Mouse (Mus musculus): ENCODE results near the gene Gja6. TPM values are rescaled to one million over a fixed set of nuclear protein-coding genes. Genes with fewer than 3 reads are reported as not detected.

The Gja6 gene
- not detected in 2 replicates for polyA plus RNA-seq (2012; ENCODE audit: insufficient read depth, insufficient read length, missing spikeins)

DNA sequence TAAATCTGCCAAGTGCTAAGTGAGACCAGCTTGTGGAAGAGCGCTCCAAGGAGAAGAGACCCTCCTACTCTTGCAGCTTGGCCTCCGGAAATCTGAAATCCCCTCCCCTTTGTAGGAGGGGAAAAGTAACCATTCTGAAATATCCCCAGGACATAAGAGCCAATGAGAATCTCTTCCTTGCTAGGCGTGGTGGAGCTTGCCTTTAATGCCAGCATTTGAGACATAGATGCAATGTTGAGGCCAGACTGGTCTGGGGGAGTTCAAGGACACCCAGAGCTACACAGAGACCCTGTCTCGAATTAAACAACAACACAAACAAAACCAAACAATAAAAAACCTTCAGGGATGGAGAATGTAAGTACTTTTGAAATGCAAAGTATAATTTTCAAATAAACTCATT, at the start of gene Gja6:
TSS of gene Gja6 (minus strand) at position 101 of the 400 bp plus-strand sequence.
- H3K4me3 ChIP-seq (ENCODE audit: insufficient read depth, low read length), result no peak within 1 kb of the TSS
- H3K4me1 ChIP-seq (ENCODE audit: control insufficient read depth, insufficient read depth, low read length), result no peaks in the 10 kb centered on the region
- H3K27ac ChIP-seq (ENCODE audit: insufficient read depth, low read depth, low read length), result no peak within 1 kb of the TSS
- TF ChIP-seq CTCF (IDR thresholded peaks at IDR 0.05; ENCODE audit: low read depth, low read length) (no peak), POLR2A (IDR thresholded peaks at IDR 0.05; ENCODE audit: borderline replicate concordance, low read depth, low read length) (no peak)

DNA sequence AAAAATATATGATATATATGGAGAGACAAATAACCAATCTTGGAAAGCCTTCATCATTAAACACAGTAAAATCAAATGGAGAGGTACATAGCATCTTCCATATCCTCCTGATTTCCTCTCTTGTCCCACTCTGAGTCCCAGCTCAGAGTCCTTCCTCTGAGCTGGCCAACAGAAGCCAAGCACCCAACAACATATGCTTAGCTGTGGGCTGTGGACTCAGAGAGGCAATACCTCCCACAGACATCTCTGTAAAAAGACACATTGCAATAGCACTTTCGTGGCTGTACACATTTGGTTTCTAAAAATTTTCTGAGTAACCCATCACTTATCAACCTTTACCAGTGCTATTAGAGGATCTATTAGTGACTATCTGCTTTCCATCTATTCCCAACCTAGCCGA, 42.7 kb upstream of the Gja6 start:
- Histone ChIP-seq H3K27ac (ENCODE audit: insufficient read depth, low read depth, low read length) (no peak overlapping the region), H3K4me3 (ENCODE audit: insufficient read depth, low read length) (no peak overlapping the region), H3K4me1 (ENCODE audit: control insufficient read depth, insufficient read depth, low read length) (no peaks in the 10 kb centered on the region)
- no peak for TF ChIP-seq CTCF (IDR thresholded peaks at IDR 0.05; ENCODE audit: low read depth, low read length)
- TF ChIP-seq POLR2A (IDR thresholded peaks at IDR 0.05; ENCODE audit: borderline replicate concordance, low read depth, low read length), result no peak

DNA sequence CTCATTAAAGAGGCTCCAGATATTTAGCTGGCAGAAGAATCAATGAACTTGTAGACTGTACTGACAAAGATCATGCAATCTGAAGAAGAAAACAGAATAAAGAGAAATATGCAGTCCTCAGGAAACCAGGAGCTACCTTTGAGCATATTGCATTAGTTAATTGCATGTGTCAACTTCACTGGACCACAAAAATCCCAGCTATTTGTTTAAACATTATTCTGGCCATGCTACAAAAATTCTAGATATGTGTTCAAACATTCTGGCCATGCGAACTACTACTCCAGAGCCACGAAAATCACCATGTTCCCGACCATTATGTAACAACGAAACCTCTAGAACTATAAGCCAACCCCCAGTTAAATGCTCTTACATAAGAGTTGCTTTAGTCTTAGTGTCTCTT, 37.9 kb upstream of the Gja6 start:
- Histone ChIP-seq H3K27ac (ENCODE audit: insufficient read depth, low read depth, low read length) (no peak overlapping the region), H3K4me3 (ENCODE audit: insufficient read depth, low read length) (no peak overlapping the region), H3K4me1 (ENCODE audit: control insufficient read depth, insufficient read depth, low read length) (no peaks in the 10 kb centered on the region)
- TF ChIP-seq POLR2A (IDR thresholded peaks at IDR 0.05; ENCODE audit: borderline replicate concordance, low read depth, low read length) (no peak), CTCF (IDR thresholded peaks at IDR 0.05; ENCODE audit: low read depth, low read length) (no peak)

DNA sequence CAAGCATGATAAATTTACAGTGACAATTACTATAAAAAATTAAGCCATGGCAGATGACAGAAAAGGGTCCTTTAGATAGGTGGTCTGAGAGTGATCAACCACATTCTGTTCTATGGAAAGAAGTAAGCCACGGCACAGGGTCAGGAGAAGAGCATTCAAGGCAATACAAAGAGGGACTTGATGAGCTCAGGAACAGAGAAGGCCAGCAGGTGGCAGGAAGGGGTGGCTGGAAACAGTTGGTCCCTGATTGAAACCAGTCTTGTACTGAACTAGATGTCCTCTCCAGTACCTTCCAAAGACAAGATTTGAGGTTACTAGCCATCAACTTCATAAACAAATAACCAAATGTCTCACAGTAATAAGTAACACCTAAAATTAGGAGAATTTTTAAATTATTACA, 28.7 kb upstream of the Gja6 start:
- Histone ChIP-seq H3K4me1 (ENCODE audit: control insufficient read depth, insufficient read depth, low read length) (no peaks in the 10 kb centered on the region), H3K27ac (ENCODE audit: insufficient read depth, low read depth, low read length) (no peak overlapping the region), H3K4me3 (ENCODE audit: insufficient read depth, low read length) (no peak overlapping the region)
- TF ChIP-seq CTCF (IDR thresholded peaks at IDR 0.05; ENCODE audit: low read depth, low read length) (no peak), POLR2A (IDR thresholded peaks at IDR 0.05; ENCODE audit: borderline replicate concordance, low read depth, low read length) (no peak)

DNA sequence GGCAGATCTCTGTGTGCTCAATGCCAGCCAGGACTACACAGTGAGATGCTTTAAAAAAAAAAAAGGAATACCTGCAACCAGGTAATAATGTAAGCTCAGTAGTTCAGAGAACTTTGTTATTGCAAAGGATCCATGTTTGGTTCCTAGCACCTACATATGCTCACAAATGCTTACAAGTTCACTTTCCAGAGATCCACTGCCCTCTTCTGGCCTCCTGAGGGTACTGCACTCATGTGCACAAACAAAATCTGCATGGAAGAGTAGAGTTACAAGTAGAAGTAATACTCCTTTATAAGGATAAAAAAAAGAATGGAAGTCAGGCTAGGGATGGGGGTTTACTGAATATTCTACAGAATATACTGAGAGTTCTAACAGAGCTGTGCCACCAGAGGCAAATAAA, 23.8 kb upstream of the Gja6 start:
- Histone ChIP-seq H3K27ac (ENCODE audit: insufficient read depth, low read depth, low read length) (no peak overlapping the region), H3K4me1 (ENCODE audit: control insufficient read depth, insufficient read depth, low read length) (no peaks in the 10 kb centered on the region), H3K4me3 (ENCODE audit: insufficient read depth, low read length) (no peak overlapping the region)
- no peak for TF ChIP-seq POLR2A (IDR thresholded peaks at IDR 0.05; ENCODE audit: borderline replicate concordance, low read depth, low read length)
- TF ChIP-seq CTCF (IDR thresholded peaks at IDR 0.05; ENCODE audit: low read depth, low read length), result no peak

DNA sequence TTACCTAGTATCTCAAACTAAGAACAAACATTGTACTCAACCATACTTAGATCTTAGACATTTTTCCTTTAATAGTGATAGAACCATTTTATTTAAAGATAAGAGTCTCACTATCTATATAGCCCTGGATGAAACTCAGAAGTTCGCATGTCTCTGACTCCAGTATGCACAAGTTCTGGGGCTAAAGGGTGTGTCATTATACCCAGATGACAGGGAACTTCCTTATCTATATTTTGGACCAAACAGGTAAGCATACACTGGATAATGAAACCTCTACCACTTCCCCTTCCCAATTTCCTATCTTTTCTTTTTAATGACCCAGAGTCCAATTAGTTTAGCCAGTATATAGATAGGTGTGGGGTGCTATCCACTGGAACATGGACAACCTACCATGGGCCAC, 22.0 kb upstream of the Gja6 start:
- no peak overlapping the region for H3K27ac ChIP-seq (ENCODE audit: insufficient read depth, low read depth, low read length)
- H3K4me1 ChIP-seq (ENCODE audit: control insufficient read depth, insufficient read depth, low read length), result no peaks in the 10 kb centered on the region
- H3K4me3 ChIP-seq (ENCODE audit: insufficient read depth, low read length), result no peak overlapping the region
- TF ChIP-seq POLR2A (IDR thresholded peaks at IDR 0.05; ENCODE audit: borderline replicate concordance, low read depth, low read length) (no peak), CTCF (IDR thresholded peaks at IDR 0.05; ENCODE audit: low read depth, low read length) (no peak)

DNA sequence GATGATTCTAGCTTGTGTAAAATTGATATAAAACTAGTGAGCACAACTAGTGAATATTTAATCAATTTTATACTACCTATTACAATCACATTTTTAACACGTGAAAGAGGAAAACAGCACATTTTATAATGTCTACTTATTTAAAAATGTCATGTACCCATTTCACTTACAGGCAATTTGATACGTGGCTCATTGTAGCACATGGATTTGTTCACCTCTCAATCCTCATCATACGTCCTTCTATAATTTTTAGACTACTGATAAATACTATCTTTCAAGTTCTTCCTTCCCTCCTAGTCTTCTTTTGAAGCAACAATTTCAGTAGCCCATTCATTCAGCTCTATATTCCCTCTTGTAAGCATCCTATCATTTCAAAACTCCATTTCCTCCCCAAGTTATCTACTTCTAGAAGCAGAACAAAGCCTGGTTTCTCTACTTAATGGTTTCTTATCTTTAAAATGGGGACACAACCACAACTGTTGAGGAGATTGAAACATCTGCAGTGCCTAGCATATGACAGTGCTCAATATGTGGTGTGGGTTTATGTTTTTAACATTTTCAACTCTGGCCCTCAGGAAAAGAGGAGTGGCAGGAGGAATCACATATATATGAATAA, 12.3 kb upstream of the Gja6 start:
- Histone ChIP-seq H3K4me1 (ENCODE audit: control insufficient read depth, insufficient read depth, low read length) (no peaks in the 10 kb centered on the region), H3K4me3 (ENCODE audit: insufficient read depth, low read length) (no peak overlapping the region), H3K27ac (ENCODE audit: insufficient read depth, low read depth, low read length) (no peak overlapping the region)
- TF ChIP-seq CTCF (IDR thresholded peaks at IDR 0.05; ENCODE audit: low read depth, low read length) (no peak), POLR2A (IDR thresholded peaks at IDR 0.05; ENCODE audit: borderline replicate concordance, low read depth, low read length) (no peak)

DNA sequence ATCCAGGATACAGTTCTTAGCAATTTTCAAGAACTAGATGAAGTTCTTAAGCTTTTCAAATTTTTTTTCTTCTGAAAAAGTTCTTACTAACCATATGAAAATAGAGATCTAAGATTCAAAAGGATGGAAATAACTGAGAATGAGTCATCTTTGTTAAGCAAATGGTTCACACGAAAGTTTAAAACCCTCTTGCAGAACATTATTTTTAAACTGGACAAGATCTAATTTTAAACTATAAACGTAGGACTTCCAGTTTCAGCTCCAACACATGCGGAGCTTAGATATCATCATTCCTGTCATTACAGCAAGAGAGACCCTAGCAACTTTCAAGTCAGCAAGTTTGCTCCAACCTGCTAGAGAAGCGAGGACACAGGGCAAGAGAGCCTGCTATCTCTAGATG, 375 bp downstream of the Gja6 start:
- H3K27ac ChIP-seq (ENCODE audit: insufficient read depth, low read depth, low read length), result no peak overlapping the region
- no peak for TF ChIP-seq CTCF (IDR thresholded peaks at IDR 0.05; ENCODE audit: low read depth, low read length)
- H3K4me3 ChIP-seq (ENCODE audit: insufficient read depth, low read length), result no peak overlapping the region
- H3K4me1 ChIP-seq (ENCODE audit: control insufficient read depth, insufficient read depth, low read length), result no peaks in the 10 kb centered on the region

DNA sequence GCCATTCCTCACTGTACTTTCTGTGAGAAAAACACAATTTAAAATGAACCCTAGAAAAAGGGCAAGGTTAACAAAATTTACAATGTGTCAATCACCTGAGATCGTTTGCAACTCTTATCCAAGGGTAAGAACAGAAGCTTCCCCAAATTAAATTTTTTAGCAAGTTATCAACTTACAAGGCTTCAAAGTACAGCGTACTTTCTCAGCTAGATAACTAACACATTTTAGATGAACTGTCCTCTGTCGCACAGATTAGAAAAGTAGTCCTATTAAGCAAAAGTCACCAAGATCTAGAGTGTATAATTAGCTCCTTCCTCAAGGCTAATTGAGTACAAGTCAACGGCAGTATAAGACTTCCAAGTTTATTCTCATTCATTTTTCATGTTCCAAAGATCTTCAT, 939 bp downstream of the Gja6 start:
- Histone ChIP-seq H3K27ac (ENCODE audit: insufficient read depth, low read depth, low read length) (no peak overlapping the region), H3K4me3 (ENCODE audit: insufficient read depth, low read length) (no peak overlapping the region), H3K4me1 (ENCODE audit: control insufficient read depth, insufficient read depth, low read length) (no peaks in the 10 kb centered on the region)
- no peak for TF ChIP-seq CTCF (IDR thresholded peaks at IDR 0.05; ENCODE audit: low read depth, low read length)
- no peak for TF ChIP-seq POLR2A (IDR thresholded peaks at IDR 0.05; ENCODE audit: borderline replicate concordance, low read depth, low read length)

DNA sequence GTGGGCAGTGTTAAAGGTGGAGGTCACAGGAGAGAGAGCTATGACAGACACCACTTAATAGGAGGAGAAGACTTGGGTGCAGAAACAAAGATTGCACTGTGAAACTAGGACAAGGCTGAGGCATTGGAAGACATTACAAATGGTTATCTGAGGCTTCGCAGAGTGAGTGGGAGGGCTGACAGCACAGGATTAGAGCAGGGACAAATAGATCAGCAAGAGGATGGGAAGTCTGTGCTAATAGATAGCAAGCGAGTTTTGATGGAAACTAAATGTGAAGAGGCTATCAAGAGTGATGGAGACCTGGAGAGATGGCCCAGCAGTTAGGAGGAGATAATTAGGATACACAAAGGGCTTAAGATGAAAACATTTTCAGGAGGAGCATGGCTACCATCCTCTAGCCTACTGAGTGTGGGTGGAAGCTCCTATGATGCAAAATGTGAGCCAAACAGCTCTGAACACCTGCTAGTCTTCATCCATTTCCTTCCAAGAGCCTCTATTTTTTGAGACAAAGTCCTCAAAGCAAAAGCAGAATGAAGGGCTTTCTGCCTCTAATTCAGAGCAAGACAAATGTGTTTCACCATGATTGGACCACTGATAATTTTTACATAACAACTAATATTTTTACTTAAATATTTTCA, 1.7 kb downstream of the Gja6 start:
- no peak for TF ChIP-seq POLR2A (IDR thresholded peaks at IDR 0.05; ENCODE audit: borderline replicate concordance, low read depth, low read length)
- TF ChIP-seq CTCF (IDR thresholded peaks at IDR 0.05; ENCODE audit: low read depth, low read length), result no peak
- Histone ChIP-seq H3K4me3 (ENCODE audit: insufficient read depth, low read length) (no peak overlapping the region), H3K27ac (ENCODE audit: insufficient read depth, low read depth, low read length) (no peak overlapping the region), H3K4me1 (ENCODE audit: control insufficient read depth, insufficient read depth, low read length) (no peaks in the 10 kb centered on the region)

Data from bone marrow macrophage, adult 2 months (primary cell).